Mouse (Mus musculus): ENCODE measurements around the gene Baz2b.
A peak's percentile ranks its signal among the peaks of the same experiment; 100 is the strongest.
"Not testable (repeated sequence)": the region's sequence is repeated elsewhere in the genome, so short reads cannot be mapped to it uniquely, and the experiment has no call there.

Gene Baz2b

DNA sequence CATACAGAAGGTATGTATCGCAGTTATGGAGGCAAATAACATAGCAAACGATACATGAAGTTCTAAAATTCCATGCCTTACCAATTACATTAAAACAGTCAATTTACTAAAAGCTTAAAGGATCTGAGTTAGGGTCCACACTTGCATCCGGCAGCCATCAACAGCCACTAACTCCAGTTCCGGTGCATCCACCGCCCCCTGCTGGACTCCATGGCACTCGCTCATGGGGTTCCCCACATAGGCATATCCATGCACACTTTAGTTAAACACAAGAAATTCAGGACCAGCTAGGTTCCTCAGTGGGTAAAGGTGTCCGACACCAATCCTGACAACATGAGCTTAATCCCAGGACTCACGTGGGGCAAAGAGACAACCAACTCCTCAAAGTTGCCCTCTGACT lies 9.0 kb downstream of the Baz2b start:
- DNase-seq (ENCODE audit: extremely low read depth, low read depth, low spot score): no peak

DNA sequence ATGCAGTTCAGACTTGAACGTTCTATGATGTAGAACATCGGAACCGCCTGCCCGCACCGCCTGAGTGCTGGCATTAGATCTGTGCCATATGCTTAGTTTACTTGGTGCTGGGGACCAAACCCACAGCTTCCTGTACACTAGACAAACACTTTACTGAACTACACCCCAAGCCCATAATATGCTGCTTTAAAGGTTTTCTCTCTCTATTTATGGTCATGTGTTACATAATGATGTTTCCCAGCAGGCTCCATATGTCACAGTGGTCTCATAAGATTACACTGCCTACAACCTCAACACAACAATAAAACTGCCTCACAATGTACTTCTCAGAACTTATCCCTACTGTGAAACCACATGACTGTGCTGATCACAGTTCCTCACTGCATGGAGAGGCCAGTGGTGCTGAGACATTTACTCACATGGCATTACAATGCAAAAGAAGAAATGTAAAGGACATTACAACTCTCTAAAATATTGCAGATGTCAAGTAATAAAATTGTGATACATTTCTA lies 9.5 kb downstream of the Baz2b start:
- no peak for DNase-seq (ENCODE audit: extremely low read depth, low read depth, low spot score)

DNA sequence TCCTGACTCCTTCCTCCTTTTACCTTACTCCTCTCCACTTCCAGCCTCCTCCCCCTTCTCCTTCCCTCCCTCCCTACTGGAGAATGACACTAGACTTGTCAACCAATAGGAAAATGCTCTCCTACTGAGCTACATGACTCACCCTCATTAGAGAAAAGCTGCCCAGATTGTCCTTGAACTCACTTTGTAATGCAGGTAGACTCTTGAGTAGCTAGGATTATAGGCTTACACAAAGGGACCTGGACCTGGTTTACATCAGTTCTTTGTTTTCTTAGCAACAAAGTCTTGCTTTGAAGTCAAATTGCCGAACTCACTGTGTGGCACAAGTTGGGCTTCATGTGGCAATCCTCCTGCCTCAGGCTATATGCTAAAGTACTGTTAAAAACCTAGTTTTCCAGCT lies 12.8 kb downstream of the Baz2b start:
- DNase-seq (ENCODE audit: extremely low read depth, low read depth, low spot score): peak; percentile 88

DNA sequence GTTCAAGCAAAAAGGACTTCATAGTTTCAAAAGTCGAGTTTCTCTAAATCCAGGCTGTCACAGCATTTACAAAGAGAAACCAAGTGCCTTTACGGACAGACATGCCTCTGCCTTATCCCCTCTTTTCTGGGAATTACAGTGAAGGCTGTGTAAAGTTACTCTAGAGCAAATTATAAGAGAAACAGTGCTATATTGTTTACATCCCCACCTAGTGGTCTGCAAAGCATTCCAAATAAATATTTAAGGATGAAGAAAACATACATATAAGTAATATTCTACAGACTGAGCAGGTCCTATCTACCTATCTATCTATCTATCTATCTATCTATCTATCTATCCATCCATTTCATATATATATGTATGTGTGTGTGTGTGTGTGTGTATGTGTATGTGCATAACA lies 27.9 kb downstream of the Baz2b start:
- DNase-seq (ENCODE audit: extremely low read depth, low read depth, low spot score): no peak

DNA sequence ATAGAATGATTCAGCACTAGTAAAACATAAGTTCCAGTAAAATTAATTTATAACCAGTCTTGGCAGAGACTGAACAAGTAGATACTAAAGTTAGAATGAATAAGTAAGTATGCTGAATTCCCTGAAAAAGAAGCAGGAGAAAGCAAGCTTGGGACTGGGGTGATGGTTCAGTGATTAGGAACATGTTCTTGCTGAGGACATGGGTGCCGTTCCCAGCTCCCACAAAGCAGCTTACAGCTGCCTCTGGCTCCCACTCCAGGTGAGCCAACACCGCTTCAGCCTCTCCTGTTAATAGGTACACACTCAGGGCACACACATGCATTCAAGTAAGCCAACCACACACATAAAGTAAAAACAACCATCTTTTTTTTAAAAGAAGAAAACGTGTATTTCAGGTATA lies 32.1 kb downstream of the Baz2b start:
- DNase-seq (ENCODE audit: extremely low read depth, low read depth, low spot score): no peak

DNA sequence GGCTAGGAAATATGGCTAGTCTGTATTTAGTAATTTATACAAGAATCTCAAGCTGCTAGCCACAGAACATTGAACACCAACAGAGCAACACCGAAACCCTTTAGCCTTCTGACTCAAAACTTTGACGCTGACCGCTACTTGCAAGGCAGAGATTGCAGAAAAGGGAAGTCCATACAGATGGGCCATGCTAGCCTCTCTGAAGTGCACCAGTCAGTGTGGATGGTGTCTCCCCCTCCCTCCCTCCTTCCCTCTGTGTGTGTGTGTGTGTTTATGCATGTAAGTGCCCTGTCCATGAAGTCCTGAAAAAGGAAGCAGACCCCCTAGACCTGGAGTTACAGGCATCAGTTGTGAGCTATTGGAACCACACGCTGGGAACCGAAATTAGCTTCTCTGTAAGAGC lies 33.6 kb downstream of the Baz2b start:
- no peak for DNase-seq (ENCODE audit: extremely low read depth, low read depth, low spot score)

DNA sequence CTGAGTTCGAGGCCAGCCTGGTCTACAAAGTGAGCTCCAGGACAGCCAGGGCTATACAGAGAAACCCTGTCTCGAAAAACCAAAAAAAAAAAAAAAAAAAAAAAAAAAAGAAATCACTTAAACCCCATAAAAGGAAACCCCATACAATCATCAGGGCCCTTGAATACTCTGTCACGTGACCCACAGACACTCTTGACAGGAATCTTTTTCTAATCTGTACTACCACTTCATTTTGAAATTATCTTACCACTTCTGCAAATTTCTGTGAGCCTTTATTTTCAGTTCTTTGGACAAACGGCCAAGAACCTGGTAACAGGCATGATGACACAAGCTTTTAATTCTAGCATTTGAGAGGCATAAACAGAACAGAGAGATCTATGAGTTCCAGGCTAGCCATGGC lies 34.6 kb downstream of the Baz2b start:
- DNase-seq (ENCODE audit: extremely low read depth, low read depth, low spot score): no peak

DNA sequence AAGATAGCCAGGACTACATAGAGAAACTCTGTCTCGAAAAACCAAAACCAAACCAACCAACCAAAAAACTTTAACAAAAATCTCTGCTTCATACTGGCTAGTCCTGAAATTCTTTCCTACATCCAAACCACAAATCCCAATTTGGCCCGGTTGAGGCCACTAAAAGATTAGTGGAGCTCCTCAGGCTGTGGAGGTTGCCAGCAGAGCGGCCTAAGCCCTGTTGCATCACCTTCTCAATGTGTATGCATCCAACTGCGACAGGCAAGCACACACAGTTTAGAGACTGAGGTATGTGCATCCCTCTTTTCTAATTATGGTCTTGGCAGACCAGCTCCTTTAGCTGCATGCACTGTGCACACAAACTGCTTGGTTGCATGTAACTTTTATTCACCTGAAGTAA lies 36.0 kb downstream of the Baz2b start:
- peak; percentile 84 for DNase-seq (ENCODE audit: extremely low read depth, low read depth, low spot score)

DNA sequence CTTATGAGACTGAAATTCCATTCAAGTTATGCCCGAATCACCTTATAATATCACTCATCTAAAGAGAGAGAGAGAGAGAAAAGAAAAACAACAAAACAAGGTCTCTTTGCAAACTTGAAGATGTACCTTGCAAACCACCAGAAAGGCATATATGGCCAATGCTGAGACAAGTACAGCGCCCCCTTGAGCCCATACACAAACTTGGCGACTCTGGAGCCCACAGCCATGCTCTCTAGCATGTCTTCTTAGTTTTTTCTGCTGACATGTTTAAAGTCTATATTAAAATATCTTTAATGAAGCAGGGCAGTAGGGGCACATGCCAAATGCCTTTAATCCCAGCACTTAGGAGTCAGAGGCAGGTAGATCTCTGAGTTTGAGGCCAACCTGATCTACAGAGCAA lies 36.4 kb downstream of the Baz2b start:
- DNase-seq (ENCODE audit: extremely low read depth, low read depth, low spot score): no peak

DNA sequence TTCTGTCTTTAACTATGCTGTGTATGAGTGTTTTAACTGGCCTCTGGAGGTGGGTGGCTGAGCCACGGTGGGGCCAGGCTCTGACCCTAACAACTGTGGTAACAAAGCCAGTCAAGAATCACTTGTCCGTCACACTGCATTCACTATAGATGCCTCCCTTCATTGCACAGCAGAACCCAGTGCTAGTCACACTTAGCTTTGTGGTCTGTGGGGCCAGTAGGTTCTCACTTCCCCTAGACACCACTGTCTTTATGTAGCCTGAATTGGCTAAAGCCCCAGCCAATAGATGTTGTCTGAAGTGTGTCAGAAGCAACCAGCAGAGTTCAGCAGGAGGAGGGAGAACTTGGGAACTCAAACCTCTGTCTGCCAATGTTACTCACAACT lies 37.1 kb downstream of the Baz2b start:
- DNase-seq (ENCODE audit: extremely low read depth, low read depth, low spot score): no peak

DNA sequence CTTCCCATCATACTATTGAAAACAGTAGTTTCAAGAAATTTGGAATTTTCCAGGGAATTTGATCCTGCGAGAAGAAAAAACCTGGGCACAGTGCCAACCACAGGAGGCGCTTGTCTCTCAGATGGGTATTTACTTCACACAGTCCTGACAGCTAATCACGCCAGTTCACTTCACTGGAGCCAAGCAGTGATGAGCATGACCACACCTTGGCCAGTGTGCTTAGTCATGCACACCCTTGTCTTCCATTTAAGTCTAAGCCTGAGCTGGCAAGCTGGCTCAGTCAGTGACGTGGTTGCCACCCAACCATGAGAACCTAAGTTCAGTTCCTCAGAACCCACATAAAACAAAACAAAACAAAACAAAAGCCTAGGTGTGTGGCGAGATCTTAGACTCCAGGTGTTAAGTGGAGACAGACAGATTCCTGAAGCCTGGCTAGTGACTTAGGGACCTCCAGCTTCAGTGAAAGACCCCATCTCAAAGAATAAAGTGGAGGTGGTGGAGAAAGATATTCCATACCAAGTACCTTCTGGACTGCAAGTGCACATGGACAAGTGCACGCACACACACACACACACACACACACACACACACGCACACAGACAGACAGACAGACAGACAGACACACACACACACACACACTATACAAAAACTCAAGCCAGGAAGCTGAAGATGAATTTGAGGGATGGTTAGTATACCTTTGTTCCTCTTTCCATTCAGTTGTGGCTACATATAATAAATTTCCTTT lies 37.7 kb downstream of the Baz2b start:
- peak; percentile 70 for DNase-seq (ENCODE audit: extremely low read depth, low read depth, low spot score)

DNA sequence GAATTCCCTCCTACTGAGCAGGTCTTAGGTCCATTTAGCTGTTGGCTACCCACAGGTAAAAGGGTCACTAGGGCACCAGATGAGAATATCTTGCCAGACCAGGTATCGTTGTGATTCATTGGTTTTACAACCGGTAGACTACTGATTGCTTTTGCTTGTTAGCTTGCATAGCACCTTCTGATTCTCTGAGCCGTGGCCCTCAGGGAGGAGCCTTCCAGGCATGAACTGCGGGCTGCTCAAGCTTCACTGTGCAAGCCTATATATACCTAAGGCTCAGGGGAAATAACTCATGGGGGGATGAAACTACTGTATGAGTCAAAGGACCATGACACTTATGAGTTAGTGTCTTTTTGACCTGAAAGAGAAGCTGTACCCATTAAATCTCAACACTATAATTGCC lies 42.8 kb downstream of the Baz2b start:
- DNase-seq (ENCODE audit: extremely low read depth, low read depth, low spot score): no peak

DNA sequence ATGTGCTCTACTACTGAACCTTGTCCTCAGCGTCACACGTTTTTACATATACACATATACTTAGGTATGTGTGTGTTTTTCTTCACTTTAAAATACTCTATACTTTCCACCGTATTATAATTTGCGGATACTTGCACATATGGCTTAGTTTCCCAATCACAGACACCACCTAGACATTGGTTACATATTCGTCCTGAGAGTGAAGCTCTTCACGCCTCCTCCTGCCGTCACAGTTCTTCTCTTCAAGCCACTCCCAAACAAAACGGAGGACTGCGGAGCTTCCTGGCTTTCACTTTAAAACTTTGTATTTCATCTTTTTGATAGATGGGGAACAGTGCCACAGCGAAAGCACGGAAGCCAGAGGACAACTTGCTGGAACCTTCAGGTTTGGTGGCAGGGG lies 44.0 kb downstream of the Baz2b start:
- DNase-seq (ENCODE audit: extremely low read depth, low read depth, low spot score): no peak

DNA sequence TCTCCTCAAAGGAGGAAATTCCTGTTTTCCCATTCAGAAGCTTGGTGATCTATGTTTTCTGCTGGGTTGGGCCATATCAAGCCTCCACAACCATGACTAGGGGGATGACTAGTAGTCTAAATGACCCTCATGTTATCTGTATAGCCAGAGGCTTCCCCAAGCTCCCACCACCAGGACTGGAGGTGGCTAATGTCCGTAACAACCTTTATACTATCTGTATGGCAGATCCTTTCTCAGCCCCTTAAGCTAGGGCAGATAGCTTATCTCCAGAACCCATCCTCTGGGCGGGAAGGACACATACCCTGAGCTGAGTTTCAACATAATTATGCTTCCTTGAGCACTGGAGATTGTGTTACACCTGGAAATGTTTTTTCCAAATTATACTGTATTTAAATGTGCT lies 45.9 kb downstream of the Baz2b start:
- no peak for DNase-seq (ENCODE audit: extremely low read depth, low read depth, low spot score)

DNA sequence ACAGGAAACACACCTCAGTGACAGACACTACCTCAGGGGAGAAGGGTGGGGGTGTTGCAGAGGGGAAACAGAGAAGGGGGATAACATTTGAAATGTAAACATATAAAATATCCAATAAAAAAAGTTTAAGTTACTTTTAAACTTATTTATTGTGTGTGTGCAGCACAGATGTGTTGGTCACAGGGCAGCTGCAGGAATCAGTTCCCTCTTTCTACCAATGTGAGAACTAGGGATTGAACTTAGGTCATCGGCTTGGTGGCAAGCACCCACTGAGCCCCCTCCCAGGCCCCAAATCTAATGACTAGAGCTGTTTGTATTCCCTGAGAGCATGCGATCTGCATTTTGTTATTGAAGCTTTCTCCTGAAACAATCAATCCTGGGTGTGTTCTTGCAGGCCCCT lies 57.2 kb downstream of the Baz2b start:
- DNase-seq (ENCODE audit: extremely low read depth, low read depth, low spot score): no peak

DNA sequence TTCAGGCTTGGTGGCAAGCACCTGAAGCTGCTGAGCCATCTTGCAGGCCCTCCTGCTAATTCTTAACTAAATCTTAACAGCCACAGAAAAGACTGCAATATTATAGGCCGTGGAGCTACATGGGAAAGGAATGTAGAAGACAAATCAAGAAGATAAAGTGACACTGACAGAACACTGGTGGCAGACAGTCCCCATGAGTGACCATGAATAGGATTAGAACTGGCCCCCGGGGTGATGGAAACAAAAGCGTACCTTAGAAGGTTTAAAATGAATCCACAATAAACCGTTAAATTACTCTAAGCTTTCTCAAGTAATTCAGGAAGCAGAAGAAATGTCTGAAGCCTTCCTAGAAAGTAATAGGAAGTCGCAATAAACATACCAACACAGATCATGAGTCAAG lies 61.0 kb downstream of the Baz2b start:
- DNase-seq (ENCODE audit: extremely low read depth, low read depth, low spot score): no peak

DNA sequence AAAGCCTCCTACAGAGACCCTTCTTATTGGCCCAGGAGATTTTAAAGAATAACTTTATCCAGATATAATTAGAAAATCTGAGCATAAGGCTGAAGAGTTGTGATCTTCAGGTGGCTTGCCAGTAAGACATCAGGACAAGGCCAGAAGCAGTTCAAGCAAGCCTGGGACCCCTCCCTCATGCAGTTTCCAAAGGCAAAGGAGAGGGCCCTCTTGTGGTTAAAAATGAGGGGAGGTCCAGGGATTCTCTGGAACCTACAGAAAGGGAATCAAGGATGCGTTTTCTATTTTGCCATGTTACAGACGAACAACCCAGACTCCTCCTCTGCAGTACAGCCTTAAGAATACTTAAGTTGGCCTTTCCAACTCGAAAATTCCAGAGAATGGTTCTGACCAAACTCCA lies 62.2 kb downstream of the Baz2b start:
- no peak for DNase-seq (ENCODE audit: extremely low read depth, low read depth, low spot score)

DNA sequence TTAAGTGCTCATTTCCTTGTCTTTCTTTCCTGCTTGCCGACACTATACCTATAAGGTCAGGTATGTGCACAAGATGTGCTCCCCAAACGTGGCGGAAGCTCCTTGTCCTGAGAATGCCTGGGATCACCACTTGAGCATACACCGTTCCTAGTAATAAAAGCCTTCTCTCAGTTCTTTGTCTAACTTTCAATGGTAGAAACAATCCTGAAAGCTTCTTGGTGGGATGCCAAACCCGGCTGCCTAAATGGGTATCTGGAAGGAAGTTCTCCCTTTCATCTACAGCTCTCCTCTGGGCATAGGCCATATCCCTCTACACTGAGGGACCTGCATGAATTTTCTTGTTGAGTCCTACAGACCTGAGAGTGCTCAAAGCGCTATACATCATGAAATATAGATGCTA lies 63.9 kb downstream of the Baz2b start:
- no peak for DNase-seq (ENCODE audit: extremely low read depth, low read depth, low spot score)

DNA sequence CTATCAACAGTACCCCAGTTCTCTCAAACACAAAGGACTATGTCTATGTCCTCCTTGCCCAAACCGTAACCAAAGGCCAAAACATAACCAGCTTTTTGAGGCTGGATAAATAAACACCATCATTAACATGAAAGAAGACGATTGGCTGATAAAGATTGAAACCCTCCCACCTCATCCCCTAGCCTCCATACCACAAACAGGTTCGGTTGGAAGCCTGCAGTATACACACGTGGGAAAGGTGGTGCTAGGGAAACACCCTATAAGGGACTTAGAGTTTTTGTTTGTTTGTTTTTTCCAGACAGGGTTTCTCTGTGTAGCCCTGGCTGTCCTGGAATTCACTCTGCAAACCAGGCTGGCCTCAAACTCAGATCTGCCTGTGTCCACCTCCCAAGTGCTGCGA lies 66.3 kb downstream of the Baz2b start:
- DNase-seq (ENCODE audit: extremely low read depth, low read depth, low spot score): no peak

DNA sequence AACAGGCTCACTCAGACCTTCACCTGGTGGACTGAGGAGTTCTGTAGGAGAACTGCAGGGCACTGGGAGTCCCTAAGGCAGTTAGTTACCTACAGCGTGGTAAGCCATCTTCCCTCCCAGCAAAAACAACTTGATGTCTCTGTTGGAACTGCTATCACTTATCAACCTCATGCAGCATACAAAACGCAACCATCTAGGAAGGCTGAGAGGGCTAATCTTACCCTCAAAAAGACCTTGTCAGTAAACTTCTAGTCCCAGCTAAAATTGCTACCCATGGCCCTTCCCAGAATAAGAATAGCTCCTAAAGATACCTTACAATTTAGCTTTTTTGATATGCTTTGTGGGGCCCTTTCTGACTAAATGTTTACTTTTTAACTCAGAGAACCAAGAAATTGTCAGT lies 67.4 kb downstream of the Baz2b start:
- no peak for DNase-seq (ENCODE audit: extremely low read depth, low read depth, low spot score)

DNA sequence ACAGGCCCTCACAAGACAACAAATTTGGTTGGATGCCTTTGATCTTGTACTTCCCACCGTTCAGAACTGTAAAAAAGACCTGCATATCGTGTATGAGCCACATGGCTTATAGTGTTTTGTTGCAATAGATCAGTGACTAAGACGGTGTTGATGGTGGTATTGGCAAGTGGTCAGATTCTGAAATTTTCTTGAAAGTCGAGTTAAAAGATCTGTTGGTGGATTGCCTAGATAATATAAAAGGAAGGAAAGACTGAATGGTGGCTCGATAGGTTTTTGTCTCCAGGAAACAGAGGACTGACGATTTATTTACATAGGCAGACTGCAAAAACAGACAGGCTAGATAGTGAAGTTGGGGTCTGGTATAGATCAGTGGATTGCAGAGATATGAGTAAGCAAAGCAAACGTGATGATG lies 70.9 kb downstream of the Baz2b start:
- DNase-seq (ENCODE audit: extremely low read depth, low read depth, low spot score): no peak

DNA sequence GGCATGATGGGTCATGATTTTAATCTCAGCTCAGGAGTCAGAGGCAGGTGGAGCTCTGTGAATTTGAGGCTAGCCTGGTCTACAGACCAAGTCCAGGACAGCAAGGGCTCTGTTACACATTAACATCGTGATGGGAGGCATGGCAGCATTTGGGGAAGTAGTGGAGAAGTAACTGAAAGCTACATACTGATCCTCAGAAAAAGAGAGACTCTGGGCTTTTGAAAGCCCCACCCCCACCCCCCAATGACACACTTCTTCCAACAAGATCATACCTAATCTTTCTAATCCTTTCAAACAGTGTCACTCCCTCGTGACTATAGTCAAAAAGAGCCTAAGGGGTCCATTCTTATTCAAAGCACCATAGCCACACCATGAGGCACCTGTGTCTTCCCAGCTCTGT lies 73.8 kb downstream of the Baz2b start:
- DNase-seq (ENCODE audit: extremely low read depth, low read depth, low spot score): no peak

DNA sequence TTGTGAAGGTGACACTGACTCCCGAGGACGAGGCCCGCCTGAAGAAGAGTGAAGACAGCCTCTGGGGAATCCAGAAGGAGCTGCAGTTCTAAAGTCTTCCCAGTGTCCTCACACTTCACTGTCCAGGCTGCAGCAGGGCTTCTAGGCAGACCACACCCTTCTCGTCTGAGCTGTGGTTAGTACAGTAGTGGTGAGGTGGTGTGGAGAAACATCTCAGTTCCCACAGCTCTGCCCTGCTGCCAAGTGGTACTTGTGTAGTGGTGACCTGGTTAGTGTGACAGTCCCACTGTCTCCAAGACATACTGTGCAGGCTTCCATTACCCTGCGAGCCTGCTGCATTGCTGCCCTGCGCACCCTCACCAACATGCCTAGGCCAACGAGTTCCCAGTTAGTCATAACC lies 74.7 kb downstream of the Baz2b start:
- not testable (repeated sequence) for DNase-seq (ENCODE audit: extremely low read depth, low read depth, low spot score)
